Mouse (Mus musculus) heart, postnatal 36 days (tissue): ENCODE measurements around the gene Cacna2d3. TPM values are rescaled to one million over a fixed set of nuclear protein-coding genes. Genes with fewer than 3 reads are reported as not detected.

Source experiments
- DNase-seq, 2 experiments: peaks; one replicate each; pipeline ENCODE4 v3.0.0; 2021 to 2022
- intact Hi-C: fragments of 180-260 bp; cut with DNase I; formaldehyde crosslinking; loops from one replicate; pipeline ENCODE4 v1.15.1; 2025
- total RNA-seq, 2 experiments: library from RNA; stranded (reverse); gene quantifications; 2 replicates each; pipeline ENCODE4 v1.2.3; 2021

Cacna2d3 gene
- total RNA-seq, 2 experiments from 2014 or later, result 0.47 to 1.2 TPM

GRCm38 (mm10) chr14:29498546-29499290 is 222.9 kb downstream of the Cacna2d3 start:
- intact Hi-C loops, result no loop called here
- DNase-seq, result no peak

DNA sequence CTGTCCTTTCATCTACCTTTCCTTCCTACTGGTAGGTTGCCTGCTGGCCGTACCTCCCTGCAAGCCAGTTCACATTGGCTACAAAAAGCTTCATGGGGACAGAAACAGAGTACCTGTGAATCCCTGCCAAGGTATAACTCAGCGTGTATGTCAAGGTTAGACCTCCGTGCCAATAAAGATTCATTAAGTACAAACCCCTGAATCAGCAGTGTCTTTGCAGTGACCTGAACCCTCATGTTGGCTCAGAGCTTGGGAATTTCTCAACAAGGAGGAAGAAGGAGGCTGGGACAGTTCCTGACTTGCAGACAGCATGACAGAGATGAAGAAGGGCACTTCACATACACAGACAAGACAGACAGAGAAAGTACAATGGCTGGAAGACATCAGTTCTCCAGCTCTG is 225.1 kb downstream of the Cacna2d3 start:
- intact Hi-C loops, result no loop called here
- no peak for DNase-seq

DNA sequence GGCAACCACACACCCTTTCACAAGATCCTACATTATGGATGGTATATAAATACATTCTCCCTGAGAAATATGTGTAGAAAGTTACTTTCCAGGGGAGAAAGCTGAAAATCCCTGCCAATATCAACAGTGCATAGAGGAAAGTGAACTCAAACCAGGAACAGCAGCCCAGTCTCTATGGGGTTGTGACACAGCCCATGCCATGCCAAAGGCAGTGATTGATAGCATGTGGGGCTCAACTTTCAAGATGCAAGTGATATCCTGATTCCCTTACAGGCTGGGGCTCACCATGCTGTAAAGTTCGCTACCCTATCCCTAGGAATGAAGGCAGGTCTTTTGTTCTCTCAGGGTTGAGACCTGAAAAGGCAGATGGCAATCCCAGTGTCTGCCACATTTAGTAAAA is 229.9 kb downstream of the Cacna2d3 start:
- intact Hi-C loops, result no loop called here
- no peak for DNase-seq

DNA sequence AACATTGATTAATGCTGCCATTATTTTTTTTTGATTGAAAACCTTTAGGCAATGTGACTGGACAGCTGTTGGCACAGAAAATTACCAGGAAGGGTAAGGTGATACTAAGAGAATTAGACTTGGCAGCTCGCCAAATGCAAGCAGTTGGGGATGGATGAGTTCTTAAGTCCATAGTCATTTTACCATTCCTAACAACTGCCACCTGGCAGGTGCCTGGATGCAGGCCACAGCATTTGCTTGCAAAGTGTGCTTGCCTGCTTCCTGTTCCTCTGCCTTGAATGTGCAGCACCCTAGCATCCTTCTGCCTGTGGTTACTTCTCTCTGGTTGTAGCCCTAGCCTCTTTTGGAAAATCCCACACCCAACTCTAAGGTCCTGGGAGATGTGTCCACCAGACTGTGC is 236.2 kb downstream of the Cacna2d3 start:
- no peak for DNase-seq
- intact Hi-C loops, result no loop called here

GRCm38 (mm10) chr14:29478403-29478983 is 243.2 kb downstream of the Cacna2d3 start:
- intact Hi-C loops, result no loop called here
- DNase-seq, result no peak

DNA sequence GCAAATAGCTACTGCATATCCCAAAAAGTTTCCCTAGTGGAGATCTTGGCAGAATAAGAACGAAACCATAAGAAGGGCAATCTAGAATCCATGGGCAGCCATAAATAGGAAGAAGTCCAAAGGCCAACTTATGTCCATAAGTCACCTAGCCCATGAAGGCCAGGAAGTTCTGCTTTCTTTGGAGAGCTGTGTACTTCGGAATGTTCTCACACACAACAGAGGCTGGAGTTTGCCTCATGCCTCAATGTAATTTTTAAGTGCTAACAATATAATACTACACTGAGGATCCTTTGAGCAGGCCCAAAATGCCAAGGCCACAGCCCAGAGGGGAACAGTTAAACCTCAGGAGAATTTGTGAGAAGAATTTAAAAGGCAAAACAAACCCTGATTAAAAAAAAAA is 257.4 kb downstream of the Cacna2d3 start:
- intact Hi-C loops, result no loop called here
- no peak for DNase-seq

DNA sequence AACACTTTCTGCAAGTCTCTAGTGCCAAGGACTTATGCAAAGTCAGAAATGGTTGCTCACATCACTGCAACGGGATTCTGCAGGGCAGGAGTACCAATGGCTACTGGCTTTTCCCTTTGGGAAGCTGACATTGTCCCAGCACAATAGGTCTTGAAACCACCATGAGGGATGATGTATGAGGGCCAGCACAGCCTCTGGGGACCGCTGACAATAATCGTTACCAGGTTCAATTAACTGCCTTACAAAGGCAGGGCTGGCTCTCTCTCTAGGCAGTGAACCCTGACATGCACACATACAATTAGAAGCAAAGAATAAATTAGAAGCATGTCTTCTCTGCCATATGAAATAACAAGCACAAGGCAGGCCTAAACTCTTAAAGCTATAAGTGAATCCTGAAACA is 272.5 kb downstream of the Cacna2d3 start:
- intact Hi-C loops, result loop anchor here (10.0 kb wide), 2 partner anchors 494 to 944 kb away; partner anchors contain the start of gene Wnt5a
- DNase-seq, result no peak

GRCm38 (mm10) chr14:29443091-29444026 is 278.3 kb downstream of the Cacna2d3 start:
- peak; percentile 49 to 51 for DNase-seq
- intact Hi-C loops, result loop anchor here (5.0 to 10.0 kb wide), 4 partner anchors 321 to 1636 kb away; partner anchors contain the start of gene Wnt5a

DNA sequence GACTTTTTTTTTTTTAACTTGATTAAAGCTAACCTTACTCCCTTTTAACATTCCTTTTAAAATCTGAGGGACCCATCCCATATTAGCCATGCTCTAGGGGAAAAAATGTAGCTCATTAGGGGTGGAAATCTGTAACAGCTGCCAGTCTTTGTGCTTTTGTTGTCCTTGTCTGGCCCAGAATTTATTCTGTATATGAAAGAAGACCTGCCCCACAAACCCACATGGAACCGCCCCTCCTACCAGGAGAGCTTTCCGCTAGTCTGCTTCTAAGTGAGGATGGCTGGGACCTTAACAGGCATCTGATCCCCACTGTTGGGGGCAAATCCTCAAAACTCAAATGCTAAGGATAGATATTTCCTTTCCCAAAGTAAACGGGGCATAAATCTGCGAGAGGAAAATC is 279.2 kb downstream of the Cacna2d3 start:
- DNase-seq, result no peak
- intact Hi-C loops, result loop anchor here (5.0 to 10.0 kb wide), 4 partner anchors 320 to 1635 kb away; partner anchors contain the start of gene Wnt5a

GRCm38 (mm10) chr14:29438666-29439065 is 283.0 kb downstream of the Cacna2d3 start:
- intact Hi-C loops, result no loop called here
- no peak for DNase-seq

- DNase-seq, result no peak
- intact Hi-C loops, result no loop called here
These were observed 283.4 kb downstream of the Cacna2d3 start for GRCm38 (mm10) chr14:29438251-29438650.

GRCm38 (mm10) chr14:29435203-29435602 is 286.5 kb downstream of the Cacna2d3 start:
- intact Hi-C loops, result no loop called here
- DNase-seq, result no peak

DNA sequence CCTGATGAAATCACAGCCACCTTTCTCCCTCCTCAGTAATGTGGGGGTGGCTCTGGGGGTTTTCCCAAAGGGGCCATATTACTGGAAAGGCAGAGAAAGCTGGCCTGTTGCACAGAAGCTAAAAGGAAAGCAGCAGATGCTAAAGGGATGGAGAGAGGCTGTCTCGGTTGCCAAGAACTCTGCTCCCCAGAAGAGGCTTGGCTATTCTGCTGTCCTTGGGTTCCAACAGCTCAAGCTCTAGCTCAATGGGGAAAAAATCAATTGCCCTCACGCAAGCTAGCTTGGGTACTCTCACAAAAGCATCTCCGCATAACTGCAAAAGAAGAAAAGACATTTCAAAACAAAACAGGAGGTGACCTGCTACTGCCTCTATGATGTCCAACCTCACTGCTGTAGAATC is 287.9 kb downstream of the Cacna2d3 start:
- no peak for DNase-seq
- intact Hi-C loops, result no loop called here

DNA sequence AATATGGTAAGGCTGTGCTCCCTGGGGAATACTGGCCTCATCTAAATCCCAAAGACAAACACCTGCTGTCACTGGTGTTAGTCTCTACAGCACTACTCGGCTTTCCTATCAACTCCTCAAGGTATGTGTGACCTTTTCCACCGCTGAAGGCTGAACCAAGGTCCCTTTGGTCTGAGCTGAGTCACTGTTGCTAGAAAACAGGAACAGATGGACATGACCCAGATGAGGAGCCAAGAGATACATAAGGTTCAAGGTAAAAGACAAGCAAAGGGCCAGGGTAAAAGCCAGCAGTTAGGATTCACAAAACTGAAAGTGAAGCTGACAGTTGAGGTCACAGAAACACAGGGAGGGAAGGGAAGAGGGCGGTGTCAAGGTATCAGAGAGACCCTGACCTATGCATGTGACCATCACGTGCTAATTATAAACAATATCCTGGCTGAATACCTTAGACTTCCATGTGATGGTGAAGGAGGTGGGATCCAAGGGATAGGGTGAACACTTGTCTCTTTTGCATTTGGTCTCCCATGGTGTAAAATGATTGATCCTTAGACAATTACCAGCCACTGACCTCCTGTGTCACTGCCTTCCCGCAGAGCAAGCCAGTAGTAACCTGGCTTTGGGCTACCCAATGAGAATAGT is 288.5 kb downstream of the Cacna2d3 start:
- no peak for DNase-seq
- intact Hi-C loops, result no loop called here

DNA sequence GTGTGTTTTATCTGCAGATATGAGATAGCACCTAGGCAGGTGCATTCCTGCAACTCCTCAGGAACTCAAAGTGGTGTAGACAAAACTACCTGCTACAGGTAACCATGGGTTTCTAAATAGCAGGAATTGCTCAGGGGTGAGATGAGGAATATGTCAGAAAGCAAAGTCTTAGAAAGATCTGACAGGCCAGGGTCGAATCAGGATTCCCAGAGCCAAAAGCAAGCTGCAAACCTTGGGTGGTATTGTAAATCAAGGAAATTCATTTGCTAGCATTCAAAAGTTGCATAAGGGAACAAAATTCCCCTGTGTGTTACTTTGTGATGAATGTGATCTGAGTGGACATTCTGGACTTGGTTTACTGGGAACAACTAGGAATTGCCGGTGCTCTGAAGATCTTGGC is 291.9 kb downstream of the Cacna2d3 start:
- DNase-seq, result no peak
- intact Hi-C loops, result no loop called here

- DNase-seq, result no peak
- intact Hi-C loops, result no loop called here
These were observed 296.0 kb downstream of the Cacna2d3 start for GRCm38 (mm10) chr14:29425666-29426065.

DNA sequence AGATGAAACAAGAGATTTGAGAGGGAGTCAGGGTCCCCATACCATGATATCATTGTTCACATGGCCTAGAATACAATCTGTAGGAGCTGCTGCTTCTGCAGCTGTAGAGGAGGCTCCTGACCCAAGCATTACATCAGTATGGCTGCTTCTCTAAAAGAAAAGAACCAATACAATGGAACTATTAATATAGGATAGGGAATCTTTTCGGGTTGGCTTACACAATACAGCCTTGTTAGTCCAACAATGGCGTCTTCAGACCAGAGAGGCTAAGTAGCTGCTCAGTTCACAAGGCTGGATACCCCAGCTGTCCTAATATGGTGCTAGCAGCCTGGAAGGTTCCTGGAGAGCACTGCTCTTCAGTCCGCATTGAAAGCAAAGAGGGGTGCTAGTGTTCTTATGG is 296.5 kb downstream of the Cacna2d3 start:
- DNase-seq, result no peak
- intact Hi-C loops, result no loop called here

- intact Hi-C loops, result no loop called here
- no peak for DNase-seq
These were observed 315.8 kb downstream of the Cacna2d3 start for GRCm38 (mm10) chr14:29405878-29406165.

GRCm38 (mm10) chr14:29405125-29405877 is 316.4 kb downstream of the Cacna2d3 start:
- intact Hi-C loops, result no loop called here
- no peak for DNase-seq
